Mouse (Mus musculus) CH12.LX (cell line): ENCODE results near the gene Haus4. TPM values are rescaled to one million over a fixed set of nuclear protein-coding genes. Genes with fewer than 3 reads are reported as not detected.

Experiments used
- DNase-seq: peaks from one replicate; pipeline ENCODE4 v3.0.0-alpha.2; 2013; ENCODE audit errors: extremely low read depth
- H3K27ac ChIP-seq: 2 replicates; pipeline ENCODE4 v1.5.1; 2012; ENCODE audit warnings: low read depth, mild to moderate bottlenecking, control low read depth, moderate library complexity; ENCODE audit not compliant: insufficient read depth
- H3K27me3 ChIP-seq: replicated peaks from 2 replicates; pipeline ENCODE3; 2012; ENCODE audit warnings: inconsistent platforms
- H3K36me3 ChIP-seq, 2 experiments: replicated peaks in 1 of 2; 2 replicates each; pipeline versions ENCODE3 to v1.6.1; 2012; ENCODE audit warnings: inconsistent platforms in 1 of 2, low read length in 1 of 2, mild to moderate bottlenecking in 1 of 2, mixed read lengths in 1 of 2, moderate library complexity in 1 of 2; ENCODE audit not compliant: control insufficient read depth in 1 of 2, insufficient read depth in 1 of 2
- H3K4me1 ChIP-seq, 2 experiments: 2 replicates each; pipeline ENCODE4 v1.6.1; 2012; ENCODE audit warnings: inconsistent platforms in 1 of 2, moderate library complexity in 1 of 2; ENCODE audit not compliant: insufficient read depth in 2 of 2, control insufficient read depth in 1 of 2
- H3K4me2 ChIP-seq: 2 replicates; pipeline ENCODE4 v1.6.1; 2012; ENCODE audit warnings: low read depth, mild to moderate bottlenecking, control low read depth; ENCODE audit not compliant: poor library complexity, insufficient read depth, severe bottlenecking
- H3K4me3 ChIP-seq, 3 experiments: fragments of 150-350 bp in 1 of 3; sonication (generic) in 1 of 3; replicated peaks in 1 of 3; 2 replicates each; pipeline versions ENCODE3 to v1.5.1; 2011 to 2012; ENCODE audit warnings: low read depth in 2 of 3, low read length in 2 of 3, mild to moderate bottlenecking in 2 of 3, moderate library complexity in 2 of 3, control low read depth in 1 of 3, improper control_type of control experiment in 1 of 3, inconsistent platforms in 1 of 3, mixed read lengths in 1 of 3; ENCODE audit not compliant: poor library complexity in 1 of 3
- H3K79me2 ChIP-seq: replicated peaks from 2 replicates; pipeline ENCODE4 v1.6.1; 2012; ENCODE audit warnings: mild to moderate bottlenecking, moderate library complexity; ENCODE audit not compliant: control insufficient read depth, poor library complexity, insufficient read depth, severe bottlenecking; ENCODE audit errors: extremely low read depth
- H3K9ac ChIP-seq: 2 replicates; pipeline ENCODE4 v1.6.1; 2012; ENCODE audit warnings: low read depth, mild to moderate bottlenecking, control low read depth, moderate library complexity; ENCODE audit not compliant: insufficient read depth
- H3K9me3 ChIP-seq: replicated peaks from 2 replicates; pipeline ENCODE3; 2012; ENCODE audit warnings: low read length, inconsistent platforms, mixed read lengths
- BHLHE40 ChIP-seq: IDR thresholded peaks from 2 replicates; pipeline ENCODE4 v1.6.1; 2011; ENCODE audit warnings: mild to moderate bottlenecking, low read depth, low read length, improper control_type of control experiment
- CTCF ChIP-seq, 2 experiments: IDR thresholded peaks in 1 of 2; conservative IDR thresholded peaks in 1 of 2; 2 replicates each; pipeline ENCODE4 v1.5.1; 2011 to 2012; ENCODE audit warnings: low read depth in 2 of 2, low read length in 2 of 2, improper control_type of control experiment in 1 of 2, inconsistent platforms in 1 of 2, mild to moderate bottlenecking in 1 of 2, moderate library complexity in 1 of 2
- ETS1 ChIP-seq: conservative IDR thresholded peaks from 2 replicates; pipeline ENCODE4 v1.6.1; 2012; ENCODE audit warnings: low read depth, mild to moderate bottlenecking, inconsistent platforms, low read length, improper control_type of control experiment, moderate library complexity
- GABPA ChIP-seq: IDR thresholded peaks from 2 replicates; pipeline ENCODE4 v1.6.1; 2012; ENCODE audit warnings: low read depth, low read length, improper control_type of control experiment, inconsistent platforms; ENCODE audit not compliant: insufficient replicate concordance
- IRF4 ChIP-seq: IDR thresholded peaks from 2 replicates; pipeline ENCODE4 v1.6.1; 2014; ENCODE audit warnings: low read depth, mild to moderate bottlenecking, inconsistent platforms, low read length, improper control_type of control experiment
- JUN ChIP-seq: IDR thresholded peaks from 2 replicates; pipeline ENCODE4 v1.6.1; 2011; ENCODE audit warnings: low read depth, mild to moderate bottlenecking, low read length, improper control_type of control experiment, moderate library complexity; ENCODE audit not compliant: insufficient read depth
- JUND ChIP-seq: conservative IDR thresholded peaks from 2 replicates; pipeline ENCODE4 v1.6.1; 2011; ENCODE audit warnings: low read depth, low read length, improper control_type of control experiment
- KAT2A ChIP-seq: IDR thresholded peaks from 2 replicates; pipeline ENCODE4 v1.6.1; 2012; ENCODE audit warnings: low read length, improper control_type of control experiment, inconsistent platforms; ENCODE audit not compliant: insufficient replicate concordance
- MAX ChIP-seq: IDR thresholded peaks from 2 replicates; pipeline ENCODE4 v1.6.1; 2011; ENCODE audit warnings: low read length, improper control_type of control experiment
- MAZ ChIP-seq: IDR thresholded peaks from 2 replicates; pipeline ENCODE4 v1.6.1; 2012; ENCODE audit warnings: low read depth, mild to moderate bottlenecking, inconsistent platforms, low read length, improper control_type of control experiment, moderate library complexity
- MEF2A ChIP-seq: IDR thresholded peaks from 2 replicates; pipeline ENCODE4 v1.6.1; 2014; ENCODE audit warnings: low read depth, mild to moderate bottlenecking, inconsistent platforms, low read length, improper control_type of control experiment, borderline replicate concordance
- MXI1 ChIP-seq: IDR thresholded peaks from 2 replicates; pipeline ENCODE4 v1.6.1; 2011; ENCODE audit warnings: mild to moderate bottlenecking, low read depth, low read length, improper control_type of control experiment
- NELFE ChIP-seq: IDR thresholded peaks from 2 replicates; pipeline ENCODE4 v1.6.1; 2011; ENCODE audit warnings: low read depth, low read length, improper control_type of control experiment
- NRF1 ChIP-seq: IDR thresholded peaks from 2 replicates; pipeline ENCODE4 v1.6.1; 2014; ENCODE audit warnings: low read depth, mild to moderate bottlenecking, inconsistent platforms, low read length, improper control_type of control experiment, moderate library complexity
- PAX5 ChIP-seq: IDR thresholded peaks from 2 replicates; pipeline ENCODE4 v1.6.1; 2012; ENCODE audit warnings: low read length, inconsistent platforms, mixed read lengths
- POLR2A ChIP-seq: IDR thresholded peaks from 2 replicates; pipeline ENCODE4 v1.6.1; 2011; ENCODE audit warnings: low read depth, mild to moderate bottlenecking, improper control_type of control experiment, low read length
- POLR2AphosphoS2 ChIP-seq: IDR thresholded peaks from 2 replicates; pipeline ENCODE4 v1.6.1; 2011; ENCODE audit warnings: low read depth, low read length, improper control_type of control experiment
- RAD21 ChIP-seq: IDR thresholded peaks from 2 replicates; pipeline ENCODE4 v1.6.1; 2011; ENCODE audit warnings: low read depth, mild to moderate bottlenecking, low read length, improper control_type of control experiment, moderate library complexity
- RCOR1 ChIP-seq: conservative IDR thresholded peaks from 2 replicates; pipeline ENCODE4 v1.6.1; 2012; ENCODE audit warnings: low read depth, mild to moderate bottlenecking, inconsistent platforms, low read length, improper control_type of control experiment
- SIN3A ChIP-seq: IDR thresholded peaks from 2 replicates; pipeline ENCODE4 v1.6.1; 2012; ENCODE audit warnings: low read length, improper control_type of control experiment, inconsistent platforms
- SMC3 ChIP-seq: IDR thresholded peaks from 2 replicates; pipeline ENCODE4 v1.6.1; 2011; ENCODE audit warnings: low read depth, low read length, improper control_type of control experiment
- TCF12 ChIP-seq: IDR thresholded peaks from 2 replicates; pipeline ENCODE4 v1.6.1; 2014; ENCODE audit warnings: low read depth, mild to moderate bottlenecking, inconsistent platforms, low read length, improper control_type of control experiment
- UBTF ChIP-seq: IDR thresholded peaks from 2 replicates; pipeline ENCODE4 v1.6.1; 2012; ENCODE audit warnings: low read depth, mild to moderate bottlenecking, inconsistent platforms, low read length, improper control_type of control experiment, moderate library complexity
- USF1 ChIP-seq: IDR thresholded peaks from 2 replicates; pipeline ENCODE4 v1.6.1; 2014; ENCODE audit warnings: low read depth, mild to moderate bottlenecking, inconsistent platforms, low read length, improper control_type of control experiment
- USF2 ChIP-seq: conservative IDR thresholded peaks from 2 replicates; pipeline ENCODE4 v1.6.1; 2011; ENCODE audit warnings: low read depth, low read length, improper control_type of control experiment
- ZKSCAN1 ChIP-seq: IDR thresholded peaks from 2 replicates; pipeline ENCODE4 v1.6.1; 2012; ENCODE audit warnings: low read depth, inconsistent platforms, low read length, improper control_type of control experiment, borderline replicate concordance
- dilution Hi-C: fragments of 300-500 bp; cut with MboI; formaldehyde crosslinking; loops from 2 replicates; pipeline ENCODE4 v1.14.3; 2020; ENCODE audit warnings: low sequenced_read_pairs; ENCODE audit not compliant: extremely low pct_unique_long_range_greater_than_20kb, extremely low pct_ligation_motif_present
- in situ Hi-C: fragments of 300-500 bp; cut with MboI; formaldehyde crosslinking; loops from 3 replicates; pipeline ENCODE4 v1.14.3; 2019; ENCODE audit warnings: low sequenced_read_pairs, low pct_ligation_motif_present, low pct_unique_long_range_greater_than_20kb, mixed read lengths
- polyA plus RNA-seq: library from polyadenylated mRNA; unstranded; fragments of >175 nt; gene quantifications from 2 replicates; pipeline ENCODE4 v1.2.1, GENCODE M21; 2012; ENCODE audit warnings: low read depth; ENCODE audit not compliant: insufficient read length
- total RNA-seq, 2 experiments: library from RNA; depleted of rRNA; stranded (reverse); fragments of 300-350 nt in 1 of 2; fragments of >200 nt in 1 of 2; gene quantifications; 2 replicates each; pipeline ENCODE4 v1.2.3; 2012 to 2014

Gene Haus4
- total and polyA plus RNA-seq, 3 experiments = 65.5 to 116 (median 94.3) TPM

DNA sequence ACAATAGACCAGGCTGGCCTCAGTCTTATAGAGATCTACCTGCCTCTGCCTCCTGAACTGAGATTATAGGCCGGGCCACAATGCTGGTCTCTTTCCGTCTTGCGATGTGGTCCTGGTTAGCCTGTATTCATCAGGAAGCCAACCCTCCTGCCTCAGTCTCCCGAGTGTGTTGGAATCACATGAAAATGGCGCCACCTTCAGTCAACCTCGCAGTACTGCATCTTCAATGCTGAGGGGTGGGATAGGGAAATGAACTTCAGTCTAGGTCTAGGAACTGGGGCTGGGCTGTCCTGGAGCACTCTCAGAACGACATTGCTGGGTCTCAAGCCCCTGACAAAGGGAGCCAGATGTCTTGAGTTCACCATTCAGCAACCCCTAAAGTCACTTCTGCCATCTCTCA lies 42.7 kb upstream of the Haus4 start:
- dilution Hi-C loops = no loop called here
- TF ChIP-seq NELFE (no peak), TCF12 (no peak), SIN3A (no peak), USF1 (no peak), MAX (no peak), GABPA (no peak), USF2 (no peak), ETS1 (no peak), RCOR1 (no peak), UBTF (no peak), ZKSCAN1 (no peak), RAD21 (peak; percentile 55), KAT2A (no peak), POLR2A (no peak), MEF2A (no peak), PAX5 (no peak), SMC3 (peak; percentile 49), JUN (no peak), MAZ (no peak), MXI1 (no peak), IRF4 (no peak), POLR2AphosphoS2 (no peak), BHLHE40 (no peak), JUND (no peak), NRF1 (no peak), CTCF (conservative IDR thresholded peaks at IDR 0.05 in 1 of 2, IDR thresholded peaks at IDR 0.05 in 1 of 2; ENCODE audit: low read depth in 2 of 2, low read length in 2 of 2) (peak; percentile 61 to 70)
- TF ChIP-seq, all 38 proteins: peak for 3
- peaks cover 0 to under 1% of the 10 kb centered on the region in 2 experiments; a peak in 1 of 4 replicates for H3K4me1 ChIP-seq
- no peak overlapping the region for H3K4me3 ChIP-seq
- H3K79me2 ChIP-seq = no peaks in the 10 kb centered on the region
- peak; percentile 38 for DNase-seq
- peaks cover 6% of the 10 kb centered on the region for H3K9me3 ChIP-seq
- in situ Hi-C loops = no loop called here
- no peak overlapping the region for H3K9ac ChIP-seq
- H3K27me3 ChIP-seq = no peaks in the 10 kb centered on the region
- H3K4me2 ChIP-seq = no peak overlapping the region
- H3K36me3 ChIP-seq = peaks cover 0 to 14% of the 10 kb centered on the region in 2 experiments
- H3K27ac ChIP-seq = no peak overlapping the region
